Mouse (Mus musculus) adrenal gland, postnatal 10 days (tissue): ENCODE data around the gene Ctsf. TPM values are rescaled to one million over a fixed set of nuclear protein-coding genes. Genes with fewer than 3 reads are reported as not detected.

Experiments used
- total RNA-seq, 2 experiments: library from RNA; stranded (reverse); gene quantifications; 2 replicates each; pipeline ENCODE4 v1.2.3; 2021

Ctsf gene
- total RNA-seq, 2 experiments from 2014 or later: 205 to 216 TPM

Other genes with a start within 250 kb of the Ctsf start
- gene Lrfn4, start 239.5 kb upstream of the Ctsf start, total RNA-seq: 10 to 100 TPM in 1 of 2 experiments, 1 to 10 TPM in 1; 7.3 to 10.2 TPM
- gene Rce1, start 229.5 kb upstream of the Ctsf start, total RNA-seq: 10 to 100 TPM; 23.7 to 30.9 TPM
- under 1 TPM in 1 of 2 experiments, not detected in 1; 0.97 TPM for gene Gm960, start 156.5 kb upstream of the Ctsf start, total RNA-seq
- 1 to 10 TPM; 4.7 to 7.3 TPM for gene Sptbn2, start 144.0 kb upstream of the Ctsf start, total RNA-seq
- 10 to 100 TPM; 11.2 to 13.1 TPM for gene Rbm4b, start 98.6 kb upstream of the Ctsf start, total RNA-seq
- gene Rbm4, start 61.2 kb upstream of the Ctsf start, total RNA-seq: 10 to 100 TPM; 50.6 to 60.8 TPM
- gene Gm21992, start 43.5 kb upstream of the Ctsf start, total RNA-seq: 10 to 100 TPM; 18.7 to 19.9 TPM
- gene Rbm14, start 43.5 kb upstream of the Ctsf start, total RNA-seq: 10 to 100 TPM; 47.0 to 50.2 TPM
- gene Ccs, start 15.8 kb upstream of the Ctsf start, total RNA-seq: 100 to 1,000 TPM; 109 to 114 TPM
- gene Ccdc87, start 15.8 kb upstream of the Ctsf start, total RNA-seq: under 1 TPM in 1 of 2 experiments, not detected in 1; 0.12 TPM
- 10 to 100 TPM; 70.8 to 96.2 TPM for gene Actn3, start 22.8 kb downstream of the Ctsf start, total RNA-seq
- gene Zdhhc24, start 23.5 kb downstream of the Ctsf start, total RNA-seq: 10 to 100 TPM; 12.5 to 13.9 TPM
- gene Bbs1, start 51.5 kb downstream of the Ctsf start, total RNA-seq: 10 to 100 TPM in 1 of 2 experiments, 1 to 10 TPM in 1; 7.4 to 10.3 TPM
- gene Dpp3, start 73.2 kb downstream of the Ctsf start, total RNA-seq: 10 to 100 TPM; 74.1 to 83.4 TPM
- gene Peli3, start 88.0 kb downstream of the Ctsf start, total RNA-seq: 1 to 10 TPM; 2.8 to 3.9 TPM
- gene Mrpl11, start 107.0 kb downstream of the Ctsf start, total RNA-seq: 10 to 100 TPM; 72.0 to 75.1 TPM
- under 1 TPM; 0.15 to 0.24 TPM for gene Npas4, start 135.2 kb downstream of the Ctsf start, total RNA-seq
- gene Slc29a2, start 168.7 kb downstream of the Ctsf start, total RNA-seq: 1 to 10 TPM; 3.2 to 5.1 TPM
- 10 to 100 TPM; 28.7 to 35.7 TPM for gene B4gat1, start 183.7 kb downstream of the Ctsf start, total RNA-seq
- gene AC124502.3, start 183.8 kb downstream of the Ctsf start, total RNA-seq: 1 to 10 TPM; 1.8 to 2.8 TPM
- gene Brms1, start 186.2 kb downstream of the Ctsf start, total RNA-seq: 10 to 100 TPM; 22.1 to 25.4 TPM
- 1 to 10 TPM; 1.7 to 3.7 TPM for gene Rin1, start 195.4 kb downstream of the Ctsf start, total RNA-seq
- gene Cd248, start 212.9 kb downstream of the Ctsf start, total RNA-seq: 10 to 100 TPM; 28.1 to 37.5 TPM
- 1 to 10 TPM; 2.4 to 3.2 TPM for gene Tmem151a, start 230.4 kb downstream of the Ctsf start, total RNA-seq
- gene Yif1a, start 233.4 kb downstream of the Ctsf start, total RNA-seq: 10 to 100 TPM; 88.3 to 96.8 TPM
- gene Cnih2, start 243.4 kb downstream of the Ctsf start, total RNA-seq: 1 to 10 TPM; 5.0 to 5.1 TPM